Mouse (Mus musculus): ENCODE measurements around the gene Agrp. TPM values are rescaled to one million over a fixed set of nuclear protein-coding genes. Genes with fewer than 3 reads are reported as not detected.

Agrp gene
- polyA plus RNA-seq, 2 experiments, result 1.0 to 2.5 TPM

GRCm38 (mm10) chr8:105623118-105623517 lies 14.1 kb downstream of the Agrp start:
- ATAC-seq (ENCODE audit: low FRiP score, low read depth) (no peak), DNase-seq (ENCODE audit: low spot score) (no peak)
- Histone ChIP-seq H3K9me3 (ENCODE audit: control insufficient read depth, low read length) (no peaks in the 10 kb centered on the region), H3K36me3 (ENCODE audit: control insufficient read depth, insufficient read depth, low read length) (peaks cover 47% of the 10 kb centered on the region), H3K27me3 (ENCODE audit: control insufficient read depth, insufficient read depth, low read length) (no peaks in the 10 kb centered on the region), H3K4me2 (replicated peaks; ENCODE audit: low read depth, low read length, severe bottlenecking) (no peak overlapping the region), H3K9ac (ENCODE audit: low read depth, low read length, severe bottlenecking) (no peak overlapping the region), H3K27ac (replicated peaks; ENCODE audit: low read depth, low read length) (peak overlapping the region; percentile 6; the same call in 1 of the 2 replicates), H3K4me1 (ENCODE audit: control insufficient read depth, insufficient read depth, low read length) (peaks cover 25% of the 10 kb centered on the region), H3K4me3 (replicated peaks; ENCODE audit: low read length) (no peak overlapping the region)
- no peak for TF ChIP-seq POLR2A (IDR thresholded peaks at IDR 0.05; ENCODE audit: borderline replicate concordance, extremely low read depth, insufficient read depth, insufficient read length)
- 11% methylated on average over 5 of the region's 5 CpGs for WGBS

- Histone ChIP-seq H3K4me2 (replicated peaks; ENCODE audit: low read depth, low read length, severe bottlenecking) (no peak overlapping the region), H3K9ac (ENCODE audit: low read depth, low read length, severe bottlenecking) (no peak overlapping the region), H3K4me3 (replicated peaks; ENCODE audit: low read length) (no peak overlapping the region), H3K4me1 (ENCODE audit: control insufficient read depth, insufficient read depth, low read length) (peaks cover 25% of the 10 kb centered on the region), H3K27me3 (ENCODE audit: control insufficient read depth, insufficient read depth, low read length) (no peaks in the 10 kb centered on the region), H3K36me3 (ENCODE audit: control insufficient read depth, insufficient read depth, low read length) (peaks cover 53% of the 10 kb centered on the region), H3K9me3 (ENCODE audit: control insufficient read depth, low read length) (no peaks in the 10 kb centered on the region), H3K27ac (replicated peaks; ENCODE audit: low read depth, low read length) (0 out of 2 replicates have a peak overlapping the region, but pooled peaks have one; percentile 6)
- ATAC-seq (ENCODE audit: low FRiP score, low read depth) (peak; percentile 88), DNase-seq (ENCODE audit: low spot score) (peak; percentile 96)
- 2% methylated on average over 8 of the region's 8 CpGs for WGBS
- TF ChIP-seq POLR2A (IDR thresholded peaks at IDR 0.05; ENCODE audit: borderline replicate concordance, extremely low read depth, insufficient read depth, insufficient read length), result no peak
These were observed 14.7 kb downstream of the Agrp start for GRCm38 (mm10) chr8:105622421-105622920.

DNA sequence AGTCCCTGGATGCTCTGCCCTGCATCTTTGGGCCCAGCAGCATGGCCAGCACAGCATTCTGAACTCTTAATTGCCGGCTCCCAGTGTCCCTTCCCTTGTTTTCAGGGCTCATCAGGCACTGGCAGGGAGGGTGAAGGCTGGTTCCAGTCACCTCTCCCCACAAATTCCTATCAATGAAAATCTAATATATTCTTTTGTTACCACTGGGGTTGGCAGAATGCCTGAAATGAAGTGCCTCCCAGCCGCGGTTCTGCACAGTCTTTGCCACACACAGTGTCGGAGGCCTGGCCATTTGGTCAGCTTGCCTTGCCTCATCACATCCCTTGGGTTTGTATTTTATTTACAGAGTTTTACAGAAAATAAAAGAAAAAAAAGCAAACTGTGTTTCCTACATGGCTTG lies 15.4 kb downstream of the Agrp start:
- Histone ChIP-seq H3K36me3 (ENCODE audit: control insufficient read depth, insufficient read depth, low read length) (peaks cover 59% of the 10 kb centered on the region), H3K9ac (ENCODE audit: low read depth, low read length, severe bottlenecking) (no peak overlapping the region), H3K4me1 (ENCODE audit: control insufficient read depth, insufficient read depth, low read length) (peaks cover 25% of the 10 kb centered on the region), H3K27ac (replicated peaks; ENCODE audit: low read depth, low read length) (no peak overlapping the region), H3K4me3 (replicated peaks; ENCODE audit: low read length) (no peak overlapping the region), H3K9me3 (ENCODE audit: control insufficient read depth, low read length) (no peaks in the 10 kb centered on the region), H3K4me2 (replicated peaks; ENCODE audit: low read depth, low read length, severe bottlenecking) (no peak overlapping the region), H3K27me3 (ENCODE audit: control insufficient read depth, insufficient read depth, low read length) (no peaks in the 10 kb centered on the region)
- no peak for TF ChIP-seq POLR2A (IDR thresholded peaks at IDR 0.05; ENCODE audit: borderline replicate concordance, extremely low read depth, insufficient read depth, insufficient read length)
- ATAC-seq (ENCODE audit: low FRiP score, low read depth) (no peak), DNase-seq (ENCODE audit: low spot score) (no peak)
- WGBS, result 82% methylated on average over 4 of the region's 4 CpGs

DNA sequence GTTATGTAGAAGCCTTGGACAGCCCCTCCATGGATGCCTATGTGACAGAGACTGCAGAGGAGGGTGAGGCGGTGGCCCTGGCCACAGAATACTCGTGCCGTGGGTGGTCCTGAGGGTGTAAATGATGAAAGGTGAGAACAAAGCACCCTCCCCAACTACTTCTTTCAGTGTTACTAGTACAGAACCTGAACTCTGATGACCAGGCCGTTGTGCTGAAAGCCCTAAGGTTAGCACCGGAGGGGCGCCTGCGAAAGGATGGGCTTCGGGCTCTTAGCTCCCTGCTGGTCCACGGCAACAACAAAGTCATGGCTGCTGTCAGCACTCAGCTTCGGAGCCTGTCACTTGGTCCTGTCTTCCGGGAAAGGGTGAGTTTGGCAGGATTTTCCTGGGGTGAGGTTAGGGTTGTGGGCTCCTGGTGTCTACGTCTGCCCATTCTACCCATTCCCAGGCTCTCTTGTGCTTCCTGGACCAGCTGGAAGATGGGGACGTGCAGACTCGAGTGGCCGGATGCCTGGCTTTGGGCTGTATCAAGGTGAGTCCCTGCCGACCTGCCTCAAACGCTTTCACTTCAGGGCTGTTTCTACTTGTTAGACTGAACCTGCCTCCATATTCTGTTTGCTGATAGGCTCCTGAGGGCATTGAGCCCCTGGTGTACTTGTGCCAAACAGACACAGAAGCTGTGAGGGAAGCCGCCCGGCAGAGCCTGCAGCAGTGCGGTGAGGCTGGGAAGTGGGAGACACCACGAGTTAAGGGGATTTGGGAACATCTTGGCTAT lies 16.1 kb downstream of the Agrp start:
- Histone ChIP-seq H3K9ac (ENCODE audit: low read depth, low read length, severe bottlenecking) (no peak overlapping the region), H3K4me2 (replicated peaks; ENCODE audit: low read depth, low read length, severe bottlenecking) (no peak overlapping the region), H3K9me3 (ENCODE audit: control insufficient read depth, low read length) (no peaks in the 10 kb centered on the region), H3K4me3 (replicated peaks; ENCODE audit: low read length) (no peak overlapping the region), H3K4me1 (ENCODE audit: control insufficient read depth, insufficient read depth, low read length) (peaks cover 25% of the 10 kb centered on the region), H3K36me3 (ENCODE audit: control insufficient read depth, insufficient read depth, low read length) (peaks cover 66% of the 10 kb centered on the region), H3K27me3 (ENCODE audit: control insufficient read depth, insufficient read depth, low read length) (no peaks in the 10 kb centered on the region), H3K27ac (replicated peaks; ENCODE audit: low read depth, low read length) (no peak overlapping the region)
- no peak for ATAC-seq (ENCODE audit: low FRiP score, low read depth)
- no peak for TF ChIP-seq POLR2A (IDR thresholded peaks at IDR 0.05; ENCODE audit: borderline replicate concordance, extremely low read depth, insufficient read depth, insufficient read length)
- WGBS, result 88% methylated on average over 21 of the region's 21 CpGs
- no peak for DNase-seq (ENCODE audit: low spot score)

DNA sequence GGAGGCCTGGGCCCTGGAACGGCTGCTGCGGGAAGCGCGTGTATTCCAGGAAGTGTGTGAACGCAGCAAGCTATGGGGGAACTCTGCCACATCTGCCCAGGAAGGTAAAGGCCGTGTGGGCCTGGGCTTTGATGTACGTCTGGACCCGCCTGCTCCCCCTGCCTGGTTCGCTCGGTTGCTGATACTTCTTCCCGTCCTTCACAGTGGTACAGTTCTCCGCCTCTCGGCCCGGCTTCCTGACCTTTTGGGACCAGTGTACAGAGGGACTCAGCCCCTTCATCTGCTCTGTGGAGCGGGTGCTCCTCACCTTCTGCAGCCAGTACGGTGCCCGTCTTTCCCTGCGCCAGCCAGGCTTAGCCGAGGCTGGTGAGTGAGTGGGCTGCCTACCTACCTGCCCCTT lies 17.0 kb downstream of the Agrp start:
- Histone ChIP-seq H3K27ac (replicated peaks; ENCODE audit: low read depth, low read length) (no peak overlapping the region), H3K9ac (ENCODE audit: low read depth, low read length, severe bottlenecking) (no peak overlapping the region), H3K36me3 (ENCODE audit: control insufficient read depth, insufficient read depth, low read length) (peaks cover 76% of the 10 kb centered on the region), H3K4me3 (replicated peaks; ENCODE audit: low read length) (no peak overlapping the region), H3K4me1 (ENCODE audit: control insufficient read depth, insufficient read depth, low read length) (peaks cover 25% of the 10 kb centered on the region), H3K4me2 (replicated peaks; ENCODE audit: low read depth, low read length, severe bottlenecking) (no peak overlapping the region), H3K9me3 (ENCODE audit: control insufficient read depth, low read length) (no peaks in the 10 kb centered on the region), H3K27me3 (ENCODE audit: control insufficient read depth, insufficient read depth, low read length) (no peaks in the 10 kb centered on the region)
- TF ChIP-seq POLR2A (IDR thresholded peaks at IDR 0.05; ENCODE audit: borderline replicate concordance, extremely low read depth, insufficient read depth, insufficient read length), result no peak
- ATAC-seq (ENCODE audit: low FRiP score, low read depth) (no peak), DNase-seq (ENCODE audit: low spot score) (no peak)
- 82% methylated on average over 19 of the region's 19 CpGs for WGBS

Data from limb, embryonic 14.5 days (tissue).